Mouse (Mus musculus) liver, postnatal 0 days (tissue): ENCODE results near the gene Qrich2.

Experiments used
- CTCF ChIP-seq: sonication (generic); IDR thresholded peaks from 2 replicates; pipeline ENCODE4 v1.5.1; 2016; ENCODE audit warnings: antibody characterized with exemption, low read depth
- EP300 ChIP-seq: IDR thresholded peaks from 2 replicates; pipeline ENCODE4 v1.6.1; 2016; ENCODE audit warnings: antibody characterized with exemption, low read depth, mild to moderate bottlenecking

GRCm38 (mm10) chr11:116501005-116501746 is 35.1 kb upstream of the Qrich2 start:
- peak; percentile 71 for TF ChIP-seq CTCF
- no peak for TF ChIP-seq EP300
